Mouse (Mus musculus) liver, embryonic 14.5 days (tissue): Measurements from ENCODE around the gene Cnot11.

Experiments
- CTCF ChIP-seq: IDR thresholded peaks from 2 replicates; pipeline ENCODE4 v1.5.1; 2016; ENCODE audit warnings: antibody characterized with exemption, low read depth, control low read depth
- EP300 ChIP-seq: IDR thresholded peaks from 2 replicates; pipeline ENCODE4 v1.6.1; 2016; ENCODE audit warnings: antibody characterized with exemption, low read depth

DNA sequence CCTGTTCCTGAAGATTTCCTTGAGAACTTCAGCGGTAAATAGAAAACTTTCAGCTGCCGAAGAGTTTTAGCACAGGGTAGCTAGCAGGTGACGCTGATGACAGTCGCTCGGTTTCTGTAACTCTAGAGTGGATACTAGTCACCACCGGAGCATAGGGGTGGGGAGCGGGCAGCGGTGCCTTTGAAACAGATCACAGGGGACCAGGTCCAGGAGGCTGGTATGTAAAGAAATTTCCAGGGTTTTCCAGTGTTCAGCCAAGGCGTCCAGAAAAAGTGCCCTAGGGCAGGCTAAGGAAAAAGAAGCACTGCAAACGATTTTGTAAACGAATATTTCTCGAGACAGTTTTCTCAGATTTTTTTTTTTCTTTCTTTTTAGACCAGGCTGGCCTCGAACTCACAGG lies at the start of gene Cnot11:
- no peak for TF ChIP-seq CTCF
- TF ChIP-seq EP300, result no peak
